Mouse (Mus musculus) G1E (cell line): ENCODE results near the gene Rnf6. TPM values are rescaled to one million over a fixed set of nuclear protein-coding genes. Genes with fewer than 3 reads are reported as not detected.
A peak's percentile ranks its signal among the peaks of the same experiment; 100 is the strongest.

Experiments
- ATAC-seq: 2 replicates; pipeline ENCODE4 v1.8.0; 2016; ENCODE audit warnings: mild to moderate bottlenecking; ENCODE audit not compliant: insufficient number of reproducible peaks, poor library complexity, low FRiP score, severe bottlenecking; ENCODE audit errors: extremely low read depth
- DNase-seq: peaks from one replicate; pipeline ENCODE4 v3.0.0; 2012; ENCODE audit warnings: low spot score
- H3K27me3 ChIP-seq: 2 replicates; pipeline ENCODE4 v1.6.1; 2012; ENCODE audit warnings: mild to moderate bottlenecking, low read length, inconsistent platforms; ENCODE audit not compliant: insufficient read depth
- H3K36me3 ChIP-seq: replicated peaks from 2 replicates; pipeline ENCODE3; 2012; ENCODE audit warnings: mild to moderate bottlenecking, inconsistent platforms
- H3K4me1 ChIP-seq: 2 replicates; pipeline ENCODE4 v1.6.1; 2012; ENCODE audit warnings: low read depth, low read length, inconsistent platforms, mixed read lengths; ENCODE audit not compliant: insufficient read depth
- H3K4me3 ChIP-seq: 2 replicates; pipeline ENCODE4 v1.5.1; 2012; ENCODE audit warnings: low read depth, mild to moderate bottlenecking, inconsistent platforms, low read length, moderate library complexity, mixed read lengths
- H3K9me3 ChIP-seq: replicated peaks from 2 replicates; pipeline ENCODE4 v1.6.1; 2012; ENCODE audit warnings: inconsistent platforms
- CTCF ChIP-seq: IDR thresholded peaks from 2 replicates; pipeline ENCODE4 v1.5.1; 2012; ENCODE audit warnings: low read depth, low read length, inconsistent platforms, mixed read lengths
- GATA1 ChIP-seq: IDR thresholded peaks from 2 replicates; pipeline ENCODE4 v1.6.1; 2012; ENCODE audit warnings: borderline replicate concordance, low read length, inconsistent platforms, mixed read lengths
- GATA2 ChIP-seq: IDR thresholded peaks from 2 replicates; pipeline ENCODE4 v1.6.1; 2012; ENCODE audit warnings: low read depth, low read length, inconsistent platforms, borderline replicate concordance
- POLR2AphosphoS5 ChIP-seq: IDR thresholded peaks from 2 replicates; pipeline ENCODE4 v1.6.1; 2012; ENCODE audit warnings: low read depth, low read length, inconsistent platforms; ENCODE audit not compliant: insufficient replicate concordance
- TAL1 ChIP-seq: conservative IDR thresholded peaks from 2 replicates; pipeline ENCODE4 v1.6.1; 2012; ENCODE audit warnings: low read depth, low read length, inconsistent platforms, mixed read lengths
- polyA plus RNA-seq: library from polyadenylated mRNA; stranded (reverse); fragments of >175 nt; gene quantifications from 2 replicates; pipeline ENCODE4 v1.2.3, GENCODE M21; 2012
- total RNA-seq, 2 experiments: library from RNA; stranded (forward) in 1 of 2; stranded (reverse) in 1 of 2; fragments of 200-1000 nt in 1 of 2; fragments of >200 nt in 1 of 2; fragmentation: Nextera tagmentation in 1 of 2; gene quantifications; 2 replicates each; pipeline ENCODE4 v1.2.3; 2014 to 2017

The Rnf6 gene
- total and polyA plus RNA-seq, 3 experiments = 13.9 to 62.6 (median 56.4) TPM

GRCm38 (mm10) chr5:146220501-146220878 is 865 bp downstream of the Rnf6 start:
- DNase-seq (no peak), ATAC-seq (peak; percentile 60)
- Histone ChIP-seq H3K4me3 (peak overlapping the region; percentile 81), H3K27me3 (no peaks in the 10 kb centered on the region), H3K9me3 (no peaks in the 10 kb centered on the region), H3K4me1 (peaks cover 27% of the 10 kb centered on the region), H3K36me3 (peaks cover 37% of the 10 kb centered on the region)
- TF ChIP-seq TAL1 (no peak), POLR2AphosphoS5 (no peak), GATA1 (no peak), GATA2 (no peak), CTCF (no peak)

- ATAC-seq (no peak), DNase-seq (no peak)
- Histone ChIP-seq H3K36me3 (peaks cover 75% of the 10 kb centered on the region), H3K4me1 (0 out of 2 replicates have a peak, but pooled peaks cover 4% of the 10 kb centered on the region), H3K9me3 (no peaks in the 10 kb centered on the region), H3K27me3 (no peaks in the 10 kb centered on the region), H3K4me3 (no peak overlapping the region)
- TF ChIP-seq GATA1 = no peak
- no peak for TF ChIP-seq GATA2
- TF ChIP-seq CTCF = no peak
- no peak for TF ChIP-seq POLR2AphosphoS5
- TF ChIP-seq TAL1 = no peak
These were observed 15.8 kb downstream of the Rnf6 start for GRCm38 (mm10) chr5:146205537-146205936.

GRCm38 (mm10) chr5:146203921-146204320 is 17.4 kb downstream of the Rnf6 start:
- Histone ChIP-seq H3K27me3 (no peaks in the 10 kb centered on the region), H3K36me3 (peaks cover 63% of the 10 kb centered on the region), H3K9me3 (no peaks in the 10 kb centered on the region), H3K4me3 (no peak overlapping the region), H3K4me1 (no peaks in the 10 kb centered on the region)
- TF ChIP-seq POLR2AphosphoS5 (no peak), CTCF (no peak), GATA2 (no peak), TAL1 (no peak), GATA1 (no peak)
- DNase-seq (no peak), ATAC-seq (no peak)

- no peaks in the 10 kb centered on the region for H3K27me3 ChIP-seq
- no peak for TF ChIP-seq TAL1
- TF ChIP-seq GATA2 = no peak
- no peak for TF ChIP-seq GATA1
- no peak for TF ChIP-seq CTCF
- TF ChIP-seq POLR2AphosphoS5 = no peak
- H3K9me3 ChIP-seq = no peaks in the 10 kb centered on the region
- no peak for DNase-seq
- H3K4me1 ChIP-seq = no peaks in the 10 kb centered on the region
- no peak for ATAC-seq
- H3K36me3 ChIP-seq = peaks cover 30% of the 10 kb centered on the region
- H3K4me3 ChIP-seq = no peak overlapping the region
These were observed 20.8 kb downstream of the Rnf6 start for GRCm38 (mm10) chr5:146200580-146200979.

GRCm38 (mm10) chr5:146199540-146199939 is 21.8 kb downstream of the Rnf6 start:
- Histone ChIP-seq H3K9me3 (no peaks in the 10 kb centered on the region), H3K4me1 (no peaks in the 10 kb centered on the region), H3K4me3 (no peak overlapping the region), H3K27me3 (no peaks in the 10 kb centered on the region), H3K36me3 (peaks cover 20% of the 10 kb centered on the region)
- TF ChIP-seq GATA2 (no peak), POLR2AphosphoS5 (no peak), GATA1 (no peak), TAL1 (no peak)
- DNase-seq (no peak), ATAC-seq (no peak)

GRCm38 (mm10) chr5:146199073-146199472 is 22.3 kb downstream of the Rnf6 start:
- DNase-seq = no peak
- Histone ChIP-seq H3K4me1 (no peaks in the 10 kb centered on the region), H3K9me3 (no peaks in the 10 kb centered on the region), H3K27me3 (no peaks in the 10 kb centered on the region), H3K4me3 (no peak overlapping the region), H3K36me3 (peaks cover 15% of the 10 kb centered on the region)
- ATAC-seq = no peak
- no peak for TF ChIP-seq TAL1

GRCm38 (mm10) chr5:146193360-146193759 is 28.0 kb downstream of the Rnf6 start:
- no peak for TF ChIP-seq POLR2AphosphoS5
- no peak for TF ChIP-seq CTCF
- no peak for TF ChIP-seq TAL1
- no peak for TF ChIP-seq GATA1
- no peak for TF ChIP-seq GATA2
- no peak for DNase-seq
- Histone ChIP-seq H3K4me1 (no peaks in the 10 kb centered on the region), H3K9me3 (no peaks in the 10 kb centered on the region), H3K36me3 (no peaks in the 10 kb centered on the region), H3K4me3 (no peak overlapping the region), H3K27me3 (no peaks in the 10 kb centered on the region; the same call in 1 of the 2 replicates)
- no peak for ATAC-seq
